Mouse (Mus musculus) hematopoietic multipotent progenitor cell, adult 10-12 weeks (in vitro differentiated cells): ENCODE data around the gene Htr2c. TPM values are rescaled to one million over a fixed set of nuclear protein-coding genes. Genes with fewer than 3 reads are reported as not detected.

Experiments
- polyA plus RNA-seq: library from polyadenylated mRNA; stranded (reverse); fragments of >175 nt; gene quantifications from 2 replicates; pipeline ENCODE4 v1.2.3, GENCODE M21; 2012; ENCODE audit warnings: low replicate concordance

Htr2c gene
- not detected in 2 replicates for polyA plus RNA-seq

GRCm38 (mm10) chrX:146962258-146962913, at the start of gene Htr2c:
TSS of gene Htr2c (plus strand) at chrX:146962513.

